Mouse (Mus musculus) bone marrow, adult 2 months (tissue): ENCODE measurements at regions not wholly inside any gene's neighbourhood (a gene's known extent, or its start where the extent isn't known, plus 50 kb on each side); places are given as distances from the start of the nearest gene placed in this dataset.

ENCODE experiments used
- H3K27ac ChIP-seq: fragments of 200-500 bp; 2 replicates; pipeline ENCODE4 v1.5.1; 2012; ENCODE audit warnings: low read depth, mild to moderate bottlenecking, control low read depth, inconsistent platforms, low read length; ENCODE audit not compliant: control insufficient read depth, poor library complexity, insufficient read depth
- H3K4me1 ChIP-seq: fragments of 200-500 bp; 2 replicates; pipeline ENCODE4 v1.6.1; 2011; ENCODE audit warnings: low read length; ENCODE audit not compliant: control insufficient read depth, insufficient read depth
- H3K4me3 ChIP-seq: fragments of 200-500 bp; replicated peaks from 2 replicates; pipeline ENCODE3; 2011; ENCODE audit warnings: mild to moderate bottlenecking, low read depth, low read length, control low read depth; ENCODE audit not compliant: control insufficient read depth
- CTCF ChIP-seq: fragments of 200-500 bp; IDR thresholded peaks from 2 replicates; pipeline ENCODE4 v1.5.1; 2011; ENCODE audit warnings: low read length, control low read depth; ENCODE audit not compliant: control insufficient read depth, insufficient read depth
- POLR2A ChIP-seq: fragments of 200-500 bp; IDR thresholded peaks from 2 replicates; pipeline ENCODE4 v1.6.1; 2011; ENCODE audit warnings: low read depth, mild to moderate bottlenecking, control low read depth, low read length, borderline replicate concordance; ENCODE audit not compliant: control insufficient read depth
- WGBS: fragments of 180-500 bp; shearing (Covaris S2); methylation state at CpG from one replicate; pipeline ENCODE4 v1.1.7; 2018; 5-methylcytosine and 5-hydroxymethylcytosine counted together

- H3K4me3 ChIP-seq = no peak overlapping the region
- H3K27ac ChIP-seq = no peak overlapping the region
- no peak for TF ChIP-seq POLR2A
- no peak for TF ChIP-seq CTCF
- WGBS = 78% methylated on average over 8 of the region's 8 CpGs
- no peaks in the 10 kb centered on the region for H3K4me1 ChIP-seq
Measured at GRCm38 (mm10) chr11:113091901-113092568, 310.0 kb downstream of the Sox9 start.

GRCm38 (mm10) chr11:113093895-113094445 lies 311.9 kb downstream of the Sox9 start:
- TF ChIP-seq CTCF = no peak
- TF ChIP-seq POLR2A = no peak
- Histone ChIP-seq H3K27ac (no peak overlapping the region), H3K4me3 (no peak overlapping the region), H3K4me1 (peaks cover 1% of the 10 kb centered on the region; the same call in 1 of the 2 replicates)
- WGBS = 91% methylated on average over 13 of the region's 13 CpGs

GRCm38 (mm10) chr11:113095625-113096024 lies 313.6 kb downstream of the Sox9 start:
- 81% methylated on average over 8 of the region's 8 CpGs for WGBS
- TF ChIP-seq CTCF = no peak
- no peak for TF ChIP-seq POLR2A
- Histone ChIP-seq H3K4me3 (no peak overlapping the region), H3K4me1 (peaks cover 1% of the 10 kb centered on the region; the same call in 1 of the 2 replicates), H3K27ac (no peak overlapping the region)

GRCm38 (mm10) chr11:113096209-113096608 lies 314.2 kb downstream of the Sox9 start:
- no peak for TF ChIP-seq CTCF
- TF ChIP-seq POLR2A = no peak
- no peak overlapping the region for H3K27ac ChIP-seq
- H3K4me3 ChIP-seq = no peak overlapping the region
- 68% methylated on average over 8 of the region's 8 CpGs for WGBS
- H3K4me1 ChIP-seq = peaks cover 1% of the 10 kb centered on the region; the same call in 1 of the 2 replicates

- TF ChIP-seq POLR2A (no peak), CTCF (no peak)
- Histone ChIP-seq H3K27ac (no peak overlapping the region), H3K4me3 (no peak overlapping the region), H3K4me1 (peaks cover 1% of the 10 kb centered on the region; the same call in 1 of the 2 replicates)
- WGBS = 83% methylated on average over 2 of the region's 2 CpGs
Measured at GRCm38 (mm10) chr11:113098360-113098759, 316.3 kb downstream of the Sox9 start.

GRCm38 (mm10) chr11:113100800-113101199 lies 318.8 kb downstream of the Sox9 start:
- 74% methylated on average over 9 of the region's 9 CpGs for WGBS
- TF ChIP-seq CTCF (no peak), POLR2A (no peak)
- Histone ChIP-seq H3K27ac (no peak overlapping the region), H3K4me3 (no peak overlapping the region), H3K4me1 (peaks cover 1% of the 10 kb centered on the region; the same call in 1 of the 2 replicates)

GRCm38 (mm10) chr11:113101534-113101933 lies 319.5 kb downstream of the Sox9 start:
- H3K4me1 ChIP-seq = peaks cover 1% of the 10 kb centered on the region; the same call in 1 of the 2 replicates
- H3K27ac ChIP-seq = no peak overlapping the region
- 52% methylated on average over 11 of the region's 11 CpGs for WGBS
- TF ChIP-seq CTCF (no peak), POLR2A (no peak)
- H3K4me3 ChIP-seq = no peak overlapping the region

GRCm38 (mm10) chr11:113103161-113103845 lies 321.3 kb downstream of the Sox9 start:
- WGBS = 80% methylated on average over 12 of the region's 12 CpGs

More at GRCm38 (mm10) chr11:113103161-113103845, 321.3 kb downstream of the Sox9 start:
- H3K4me1 ChIP-seq = peaks cover 1% of the 10 kb centered on the region; the same call in 1 of the 2 replicates
- H3K4me3 ChIP-seq = no peak overlapping the region
- H3K27ac ChIP-seq = no peak overlapping the region
- TF ChIP-seq POLR2A (no peak), CTCF (no peak)
